Mouse (Mus musculus): ENCODE data around the gene Sgpp1. TPM values are rescaled to one million over a fixed set of nuclear protein-coding genes. Genes with fewer than 3 reads are reported as not detected.
"Not testable (repeated sequence)": the region's sequence is repeated elsewhere in the genome, so short reads cannot be mapped to it uniquely, and the experiment has no call there.

Gene Sgpp1
- polyA plus RNA-seq, 1 experiment from 2014 or later: 12.0 TPM

DNA sequence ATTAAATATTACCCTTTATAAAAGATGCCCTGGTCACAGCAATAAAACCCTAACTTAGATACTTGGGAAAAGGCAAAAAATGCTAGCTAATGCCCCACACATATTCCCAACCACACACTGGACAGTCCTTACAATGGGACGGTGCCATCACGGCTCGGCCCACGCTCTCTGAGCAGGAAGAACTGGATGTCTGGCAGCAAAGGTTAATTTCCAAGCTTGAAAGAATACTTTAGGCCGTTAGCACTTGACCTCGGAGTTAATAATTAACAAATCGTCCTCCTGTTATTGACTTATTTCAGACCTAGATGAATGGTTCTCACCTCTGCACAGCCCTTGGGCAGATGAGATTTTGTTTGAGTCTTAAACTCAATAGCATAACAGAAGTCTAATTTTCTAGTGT is 28.9 kb downstream of the Sgpp1 start:
- 93% methylated on average over 7 of the region's 7 CpGs for WGBS
- Histone ChIP-seq H3K4me1 (ENCODE audit: control insufficient read depth, insufficient read depth, low read length) (no peaks in the 10 kb centered on the region), H3K27me3 (ENCODE audit: control insufficient read depth, insufficient read depth, low read depth, low read length) (no peaks in the 10 kb centered on the region), H3K4me3 (ENCODE audit: low read depth, low read length) (no peak overlapping the region), H3K9ac (ENCODE audit: low read depth, low read length) (no peak overlapping the region), H3K27ac (ENCODE audit: low read length) (no peak overlapping the region), H3K4me2 (ENCODE audit: low read length) (no peak overlapping the region), H3K36me3 (ENCODE audit: control insufficient read depth, insufficient read depth, low read length) (no peaks in the 10 kb centered on the region), H3K9me3 (replicated peaks; ENCODE audit: control insufficient read depth, low read length, poor library complexity, severe bottlenecking) (no peaks in the 10 kb centered on the region)
- no peak for ATAC-seq

DNA sequence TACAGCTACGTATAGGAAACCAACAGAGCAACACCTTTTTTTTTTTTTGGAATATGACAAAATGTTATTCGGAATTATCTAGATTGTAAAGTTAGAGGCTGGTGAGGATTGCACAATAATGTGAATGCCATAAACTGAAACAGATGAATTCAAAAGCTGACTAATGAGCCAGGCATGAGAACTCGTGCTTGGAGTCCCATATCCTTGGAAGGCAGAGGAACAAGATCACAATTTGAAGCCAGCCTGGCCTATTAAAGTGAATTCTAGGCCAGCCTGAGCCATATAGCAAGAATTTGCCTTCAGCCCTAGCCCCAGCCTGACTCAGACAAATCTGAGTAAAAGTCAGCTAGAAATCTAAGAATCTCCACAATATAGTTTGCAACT is 32.8 kb downstream of the Sgpp1 start:
- Histone ChIP-seq H3K4me1 (ENCODE audit: control insufficient read depth, insufficient read depth, low read length) (no peaks in the 10 kb centered on the region), H3K9me3 (replicated peaks; ENCODE audit: control insufficient read depth, low read length, poor library complexity, severe bottlenecking) (no peaks in the 10 kb centered on the region), H3K27ac (ENCODE audit: low read length) (no peak overlapping the region), H3K4me2 (ENCODE audit: low read length) (no peak overlapping the region), H3K27me3 (ENCODE audit: control insufficient read depth, insufficient read depth, low read depth, low read length) (no peaks in the 10 kb centered on the region), H3K36me3 (ENCODE audit: control insufficient read depth, insufficient read depth, low read length) (no peaks in the 10 kb centered on the region), H3K9ac (ENCODE audit: low read depth, low read length) (no peak overlapping the region), H3K4me3 (ENCODE audit: low read depth, low read length) (no peak overlapping the region)
- 94% methylated on average over 3 of the region's 3 CpGs for WGBS
- ATAC-seq: no peak

DNA sequence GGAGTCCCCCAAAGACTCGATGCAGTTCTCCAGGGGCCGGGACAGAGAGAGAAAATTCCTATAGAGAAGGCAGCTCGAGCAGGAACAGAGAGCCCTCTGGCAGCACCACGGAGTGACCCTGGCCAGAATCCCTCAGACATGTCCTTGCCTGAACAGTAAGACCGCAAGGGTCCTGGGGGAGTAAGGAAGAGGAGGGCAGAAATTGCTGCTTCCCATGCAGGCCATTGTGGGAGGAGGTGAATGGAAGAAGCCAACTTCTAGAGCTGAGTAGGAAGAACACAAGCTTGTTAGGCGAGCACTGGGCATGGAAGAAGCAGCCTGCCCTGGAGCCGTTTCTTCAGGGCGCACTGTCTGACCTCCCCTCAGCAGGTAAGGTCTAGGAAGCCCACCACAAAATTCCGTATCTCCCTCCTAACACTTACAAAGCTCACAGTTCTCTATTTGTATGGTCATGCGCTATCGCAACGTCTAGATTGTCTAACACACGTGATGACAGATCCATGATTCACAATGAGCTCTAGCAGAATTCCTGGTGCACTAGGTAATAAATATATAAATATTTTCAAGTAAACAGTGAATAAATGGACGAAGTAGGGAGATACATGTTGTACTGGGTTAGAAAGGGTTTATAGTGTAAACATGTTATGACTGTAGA is 33.3 kb downstream of the Sgpp1 start:
- peak overlapping the region; percentile 25; the same call in 1 of the 2 replicates for H3K9ac ChIP-seq (ENCODE audit: low read depth, low read length)
- H3K4me1 ChIP-seq (ENCODE audit: control insufficient read depth, insufficient read depth, low read length): no peaks in the 10 kb centered on the region
- H3K27ac ChIP-seq (ENCODE audit: low read length): no peak overlapping the region
- H3K27me3 ChIP-seq (ENCODE audit: control insufficient read depth, insufficient read depth, low read depth, low read length): no peaks in the 10 kb centered on the region
- no peak for ATAC-seq
- H3K9me3 ChIP-seq (replicated peaks; ENCODE audit: control insufficient read depth, low read length, poor library complexity, severe bottlenecking): no peaks in the 10 kb centered on the region
- H3K4me3 ChIP-seq (ENCODE audit: low read depth, low read length): no peak overlapping the region
- peak overlapping the region; percentile 48 for H3K4me2 ChIP-seq (ENCODE audit: low read length)
- WGBS: 70% methylated on average over 14 of the region's 14 CpGs
- no peaks in the 10 kb centered on the region for H3K36me3 ChIP-seq (ENCODE audit: control insufficient read depth, insufficient read depth, low read length)

DNA sequence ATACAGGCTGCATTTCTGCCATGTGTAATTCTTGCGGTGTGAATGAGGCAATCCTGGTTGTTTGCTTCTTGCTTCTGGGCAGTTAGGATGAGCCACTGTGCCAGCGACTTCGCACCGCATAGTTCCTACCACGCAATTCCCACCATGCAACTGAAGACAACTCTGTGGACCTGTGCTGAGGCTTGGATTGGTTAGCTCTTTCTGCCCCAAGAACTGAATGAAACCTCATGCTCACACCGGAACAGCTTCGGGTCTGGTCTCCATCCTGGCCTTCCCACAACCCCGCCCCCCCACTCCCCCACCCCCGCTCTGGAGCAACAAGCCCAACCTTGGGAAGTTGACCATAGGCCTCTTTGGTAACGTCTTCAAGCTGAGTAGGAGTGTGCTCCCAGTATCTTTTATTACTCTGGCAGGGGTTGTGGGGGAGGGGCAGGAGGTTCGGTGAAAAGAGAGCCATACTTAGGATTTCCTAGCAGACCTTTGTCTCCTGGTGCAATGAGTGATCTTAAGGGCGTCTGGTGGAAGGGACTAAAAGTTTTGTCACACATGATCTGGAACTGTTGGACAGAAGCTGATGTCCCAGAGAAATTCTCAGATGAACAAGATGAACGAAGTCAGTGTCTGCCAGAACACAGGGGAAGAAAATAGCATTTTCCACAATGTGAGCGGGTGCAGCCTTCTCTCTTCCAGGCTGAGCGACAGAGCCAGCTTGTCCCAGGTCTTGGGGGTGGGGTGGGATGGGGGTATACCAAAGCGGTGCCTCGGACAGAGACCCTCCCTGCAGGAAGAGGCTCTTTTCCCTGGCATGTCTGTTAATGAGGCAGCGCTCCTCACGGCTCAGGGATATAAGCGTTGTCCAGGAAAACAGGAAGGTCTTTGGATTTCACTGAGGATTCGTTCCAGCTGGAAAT is 34.1 kb downstream of the Sgpp1 start:
- Histone ChIP-seq H3K27me3 (ENCODE audit: control insufficient read depth, insufficient read depth, low read depth, low read length) (no peaks in the 10 kb centered on the region), H3K9me3 (replicated peaks; ENCODE audit: control insufficient read depth, low read length, poor library complexity, severe bottlenecking) (no peaks in the 10 kb centered on the region), H3K4me2 (ENCODE audit: low read length) (peak overlapping the region; percentile 48), H3K36me3 (ENCODE audit: control insufficient read depth, insufficient read depth, low read length) (no peaks in the 10 kb centered on the region), H3K4me1 (ENCODE audit: control insufficient read depth, insufficient read depth, low read length) (no peaks in the 10 kb centered on the region), H3K27ac (ENCODE audit: low read length) (no peak overlapping the region), H3K9ac (ENCODE audit: low read depth, low read length) (peak overlapping the region; percentile 25; the same call in 1 of the 2 replicates), H3K4me3 (ENCODE audit: low read depth, low read length) (peak overlapping the region; percentile 13; the same call in 1 of the 2 replicates)
- no peak for ATAC-seq
- 39% methylated on average over 21 of the region's 21 CpGs for WGBS

DNA sequence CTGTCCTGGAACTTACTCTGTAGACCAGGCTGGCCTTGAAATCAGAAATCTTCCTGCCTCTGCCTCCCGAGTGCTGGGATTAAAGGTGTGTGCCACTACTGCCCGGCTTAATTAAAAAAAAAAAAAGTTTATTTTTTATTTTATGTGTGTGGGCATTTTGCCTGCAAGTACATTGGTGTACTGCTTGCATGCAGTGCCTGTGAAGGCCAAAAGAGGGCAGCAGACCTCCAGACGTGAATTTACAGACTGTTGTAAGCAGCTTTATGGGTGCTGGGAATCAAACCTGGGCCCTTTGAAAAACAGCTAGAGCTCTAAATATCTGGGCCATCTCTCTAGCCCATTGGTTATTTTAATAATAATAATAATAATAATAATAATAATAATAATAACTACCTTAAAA is 36.8 kb downstream of the Sgpp1 start:
- WGBS: 98% methylated on average over 3 of the region's 3 CpGs
- Histone ChIP-seq H3K9me3 (replicated peaks; ENCODE audit: control insufficient read depth, low read length, poor library complexity, severe bottlenecking) (no peaks in the 10 kb centered on the region), H3K4me1 (ENCODE audit: control insufficient read depth, insufficient read depth, low read length) (no peaks in the 10 kb centered on the region), H3K4me2 (ENCODE audit: low read length) (no peak overlapping the region), H3K36me3 (ENCODE audit: control insufficient read depth, insufficient read depth, low read length) (no peaks in the 10 kb centered on the region), H3K4me3 (ENCODE audit: low read depth, low read length) (no peak overlapping the region), H3K9ac (ENCODE audit: low read depth, low read length) (no peak overlapping the region), H3K27me3 (ENCODE audit: control insufficient read depth, insufficient read depth, low read depth, low read length) (no peaks in the 10 kb centered on the region), H3K27ac (ENCODE audit: low read length) (no peak overlapping the region)
- ATAC-seq: no peak

DNA sequence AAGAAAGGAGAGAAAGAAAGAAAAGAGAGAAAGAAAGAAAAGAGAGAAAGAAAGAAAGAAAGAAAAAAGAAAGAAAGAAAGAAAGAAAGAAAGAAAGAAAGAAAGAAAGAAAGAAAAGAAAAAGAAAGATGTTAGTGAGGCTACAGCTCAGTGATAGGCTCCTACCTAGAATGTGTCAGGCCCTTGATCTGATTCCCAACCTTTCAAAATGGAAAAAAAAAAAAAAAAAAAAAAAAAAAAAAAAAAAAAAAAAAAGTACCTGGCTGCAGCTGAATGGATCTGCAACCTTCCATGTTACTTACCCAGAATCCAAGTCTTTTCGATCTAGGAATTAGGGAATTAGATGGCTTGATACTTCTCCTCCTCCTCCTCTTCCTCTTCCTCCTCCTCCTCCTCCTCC is 39.7 kb downstream of the Sgpp1 start:
- not testable (repeated sequence) for H3K4me1 ChIP-seq (ENCODE audit: control insufficient read depth, insufficient read depth, low read length); H3K4me2 ChIP-seq (ENCODE audit: low read length); H3K27me3 ChIP-seq (ENCODE audit: control insufficient read depth, insufficient read depth, low read depth, low read length); H3K27ac ChIP-seq (ENCODE audit: low read length); H3K36me3 ChIP-seq (ENCODE audit: control insufficient read depth, insufficient read depth, low read length); H3K9ac ChIP-seq (ENCODE audit: low read depth, low read length); H3K9me3 ChIP-seq (replicated peaks; ENCODE audit: control insufficient read depth, low read length, poor library complexity, severe bottlenecking); H3K4me3 ChIP-seq (ENCODE audit: low read depth, low read length); ATAC-seq
- 92% methylated on average over 1 of the region's 1 CpGs for WGBS

DNA sequence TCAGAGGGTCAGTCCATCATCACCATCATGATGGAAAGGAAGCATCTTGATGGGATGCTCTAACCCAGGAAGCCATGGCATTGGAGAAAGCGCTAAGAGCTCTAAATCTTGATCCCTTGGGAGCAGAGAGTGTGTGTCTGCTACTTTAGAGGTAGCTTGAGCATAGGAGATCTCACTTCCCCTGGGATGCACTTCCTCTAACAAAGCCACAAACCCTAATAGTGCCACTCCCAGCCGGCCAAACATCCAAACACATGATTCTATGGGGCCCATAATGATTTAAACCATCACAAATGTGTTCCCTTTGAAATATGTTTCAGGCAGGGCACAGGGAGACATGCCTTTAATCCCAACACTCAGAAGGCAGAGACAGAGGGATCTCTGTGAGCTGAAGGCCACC is 46.5 kb downstream of the Sgpp1 start:
- 89% methylated on average over 2 of the region's 2 CpGs for WGBS
- H3K4me1 ChIP-seq (ENCODE audit: control insufficient read depth, insufficient read depth, low read length): no peaks in the 10 kb centered on the region
- H3K36me3 ChIP-seq (ENCODE audit: control insufficient read depth, insufficient read depth, low read length): no peaks in the 10 kb centered on the region
- no peak overlapping the region for H3K4me3 ChIP-seq (ENCODE audit: low read depth, low read length)
- no peak for ATAC-seq
- no peak overlapping the region for H3K9ac ChIP-seq (ENCODE audit: low read depth, low read length)
- H3K4me2 ChIP-seq (ENCODE audit: low read length): no peak overlapping the region
- H3K9me3 ChIP-seq (replicated peaks; ENCODE audit: control insufficient read depth, low read length, poor library complexity, severe bottlenecking): no peaks in the 10 kb centered on the region
- H3K27me3 ChIP-seq (ENCODE audit: control insufficient read depth, insufficient read depth, low read depth, low read length): no peaks in the 10 kb centered on the region
- H3K27ac ChIP-seq (ENCODE audit: low read length): no peak overlapping the region

DNA sequence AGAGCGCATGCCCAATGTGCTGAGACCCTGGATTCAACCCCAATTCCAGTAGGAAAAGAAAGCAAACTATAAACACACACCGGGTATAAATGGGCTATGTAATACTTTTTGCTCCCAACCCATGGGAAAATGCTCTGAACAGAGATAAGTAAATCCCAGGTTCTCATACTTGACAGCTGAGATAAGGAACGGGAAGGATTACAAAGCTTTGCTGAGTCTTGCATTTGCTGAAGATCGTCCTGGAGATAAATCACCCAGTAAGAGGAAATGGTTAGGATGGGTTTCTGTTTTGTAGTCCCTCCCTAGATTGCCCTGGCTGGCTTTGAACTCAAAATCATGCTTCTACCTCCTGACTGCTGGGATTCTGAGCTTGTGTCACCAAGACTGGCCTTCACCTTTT is 48.2 kb downstream of the Sgpp1 start:
- no peaks in the 10 kb centered on the region for H3K36me3 ChIP-seq (ENCODE audit: control insufficient read depth, insufficient read depth, low read length)
- H3K4me3 ChIP-seq (ENCODE audit: low read depth, low read length): no peak overlapping the region
- no peaks in the 10 kb centered on the region for H3K4me1 ChIP-seq (ENCODE audit: control insufficient read depth, insufficient read depth, low read length)
- H3K9ac ChIP-seq (ENCODE audit: low read depth, low read length): no peak overlapping the region
- H3K9me3 ChIP-seq (replicated peaks; ENCODE audit: control insufficient read depth, low read length, poor library complexity, severe bottlenecking): no peaks in the 10 kb centered on the region
- 70% methylated on average over 4 of the region's 4 CpGs for WGBS
- no peak overlapping the region for H3K27ac ChIP-seq (ENCODE audit: low read length)
- H3K27me3 ChIP-seq (ENCODE audit: control insufficient read depth, insufficient read depth, low read depth, low read length): no peaks in the 10 kb centered on the region
- no peak overlapping the region for H3K4me2 ChIP-seq (ENCODE audit: low read length)
- ATAC-seq: no peak

DNA sequence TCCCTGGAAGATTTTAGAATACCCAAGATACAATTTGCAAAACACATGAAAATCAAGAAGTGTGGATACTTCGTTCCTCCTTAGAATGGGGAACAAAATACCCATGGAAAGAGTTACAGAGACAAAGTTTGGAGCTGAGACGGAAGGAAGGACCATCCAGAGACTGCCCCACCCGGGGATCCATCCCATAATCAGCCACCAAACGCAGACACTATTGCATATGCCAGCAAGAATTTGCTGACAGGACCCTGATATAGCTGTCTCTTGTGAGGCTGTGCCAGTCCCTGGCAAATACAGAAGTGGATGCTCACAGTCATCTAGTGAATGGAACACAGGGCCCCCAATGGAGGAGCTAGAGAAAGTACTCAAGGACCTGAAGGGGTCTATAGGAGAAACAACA is 51.5 kb downstream of the Sgpp1 start:
- not testable (repeated sequence) for H3K9ac ChIP-seq (ENCODE audit: low read depth, low read length); H3K36me3 ChIP-seq (ENCODE audit: control insufficient read depth, insufficient read depth, low read length); ATAC-seq; H3K9me3 ChIP-seq (replicated peaks; ENCODE audit: control insufficient read depth, low read length, poor library complexity, severe bottlenecking); H3K4me2 ChIP-seq (ENCODE audit: low read length); H3K4me1 ChIP-seq (ENCODE audit: control insufficient read depth, insufficient read depth, low read length); H3K27me3 ChIP-seq (ENCODE audit: control insufficient read depth, insufficient read depth, low read depth, low read length); H3K27ac ChIP-seq (ENCODE audit: low read length); H3K4me3 ChIP-seq (ENCODE audit: low read depth, low read length)
- 85% methylated on average over 4 of the region's 4 CpGs for WGBS
